Mouse (Mus musculus) heart, postnatal 36 days (tissue): ENCODE results near the gene Olfr473. TPM values are rescaled to one million over a fixed set of nuclear protein-coding genes. Genes with fewer than 3 reads are reported as not detected.
"Not testable (repeated sequence)": the region's sequence is repeated elsewhere in the genome, so short reads cannot be mapped to it uniquely, and the experiment has no call there.

Experiments
- DNase-seq, 2 experiments: peaks; one replicate each; pipeline ENCODE4 v3.0.0; 2021 to 2022
- intact Hi-C: fragments of 180-260 bp; cut with DNase I; formaldehyde crosslinking; loops from one replicate; pipeline ENCODE4 v1.15.1; 2025
- total RNA-seq, 2 experiments: library from RNA; stranded (reverse); gene quantifications; 2 replicates each; pipeline ENCODE4 v1.2.3; 2021

Gene Olfr473
- not detected for total RNA-seq

GRCm38 (mm10) chr7:107930146-107930545 lies at the start of gene Olfr473:
Gene Olfr473, plus strand, starts transcription at chr7:107930446.
- intact Hi-C loops, result no loop called here
- no peak for DNase-seq

GRCm38 (mm10) chr7:107897602-107898001 lies 32.6 kb upstream of the Olfr473 start, which contains the start of gene Olfr472:
Gene Olfr472, plus strand, starts transcription at chr7:107897902.
- no peak for DNase-seq
- intact Hi-C loops, result no loop called here

GRCm38 (mm10) chr7:107952539-107952938 lies 22.3 kb downstream of the Olfr473 start:
- intact Hi-C loops, DNase-seq: not testable (repeated sequence)

GRCm38 (mm10) chr7:107954343-107954742 lies 24.1 kb downstream of the Olfr473 start, which contains the start of gene Olfr474:
Gene Olfr474, plus strand, starts transcription at chr7:107954643.
- intact Hi-C loops, result no loop called here
- DNase-seq, result no peak

- intact Hi-C loops, result no loop called here
- no peak for DNase-seq
These were observed 34.3 kb downstream of the Olfr473 start, which contains the start of gene Olfr476 for GRCm38 (mm10) chr7:107964503-107964902. Gene Olfr476, plus strand, starts transcription at chr7:107964803.

Other genes with a start within 250 kb of the Olfr473 start
- not detected for gene Cyb5r2, start 172.4 kb upstream of the Olfr473 start, total RNA-seq
- not detected for gene Ovch2, start 129.2 kb upstream of the Olfr473 start, total RNA-seq
- not detected for gene Olfr467, start 118.2 kb upstream of the Olfr473 start, total RNA-seq
- gene Olfr469, start 104.9 kb upstream of the Olfr473 start, total RNA-seq, result not detected
- not detected for gene Olfr470, start 83.0 kb upstream of the Olfr473 start, total RNA-seq
- gene Olfr472, start 32.5 kb upstream of the Olfr473 start, total RNA-seq, result not detected
- not detected for gene Olfr474, start 24.2 kb downstream of the Olfr473 start, total RNA-seq
- gene Olfr476, start 34.4 kb downstream of the Olfr473 start, total RNA-seq, result not detected
- not detected for gene Olfr477, start 56.2 kb downstream of the Olfr473 start, total RNA-seq
- gene Olfr478, start 103.5 kb downstream of the Olfr473 start, total RNA-seq, result not detected
- not detected for gene Olfr479, start 120.2 kb downstream of the Olfr473 start, total RNA-seq
- not detected for gene Olfr480, start 136.9 kb downstream of the Olfr473 start, total RNA-seq
- not detected for gene Olfr481, start 149.4 kb downstream of the Olfr473 start, total RNA-seq
- 1 to 10 TPM in 1 of 2 experiments, under 1 TPM in 1; 0.62 to 1.0 TPM for gene Olfr482, start 167.1 kb downstream of the Olfr473 start, total RNA-seq
- gene Olfr483, start 170.4 kb downstream of the Olfr473 start, total RNA-seq, result not detected
- not detected for gene Olfr484, start 197.0 kb downstream of the Olfr473 start, total RNA-seq
- not detected for gene Olfr485, start 229.4 kb downstream of the Olfr473 start, total RNA-seq
- not detected for gene Olfr486, start 242.3 kb downstream of the Olfr473 start, total RNA-seq